Mouse (Mus musculus): ENCODE results near the gene Nrn1l.

DNA sequence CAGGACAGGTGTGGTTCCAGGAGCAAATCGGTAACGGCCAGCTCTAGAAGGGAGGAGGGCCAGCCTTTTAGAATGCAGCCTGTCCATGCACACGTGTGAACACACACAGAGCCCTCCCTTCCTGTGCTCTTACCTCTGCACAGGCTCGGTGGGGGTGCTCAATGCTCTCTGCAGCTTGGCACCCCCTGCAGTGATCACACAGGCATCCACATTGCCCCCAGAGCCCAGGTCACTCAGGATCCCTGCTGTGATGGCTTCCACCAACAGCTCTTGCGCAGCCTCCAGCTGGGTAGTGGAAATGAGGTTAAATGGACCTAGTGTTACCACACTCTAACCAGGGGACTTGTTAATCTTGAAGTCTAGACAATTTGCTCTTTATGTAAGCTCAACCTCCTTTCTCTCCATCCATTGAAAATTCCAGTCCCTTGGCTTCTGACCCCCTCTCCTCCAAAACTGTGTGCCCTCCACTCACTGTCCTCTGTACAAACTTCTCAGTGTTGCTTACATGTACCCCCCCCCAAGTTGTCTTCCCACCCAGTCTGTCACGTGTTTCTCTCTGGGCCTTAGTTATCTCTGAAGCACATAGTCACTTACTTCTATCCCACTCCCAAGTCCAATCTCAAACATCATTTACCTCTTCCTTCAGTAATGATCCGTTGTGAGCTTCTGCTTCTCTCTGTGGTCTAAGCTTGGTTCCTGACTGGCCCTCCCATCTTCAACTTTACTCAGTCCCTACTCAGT lies 42.7 kb downstream of the Nrn1l start:
- TF ChIP-seq CTCF (IDR thresholded peaks at IDR 0.05; ENCODE audit: low read depth), result no peak
- no peak for TF ChIP-seq EP300 (optimal IDR thresholded peaks at IDR 0.05)

All from stomach, postnatal 0 days (tissue).